Mouse (Mus musculus) liver, postnatal 0 days (tissue): Measurements from ENCODE around the gene Slco2b1. TPM values are rescaled to one million over a fixed set of nuclear protein-coding genes. Genes with fewer than 3 reads are reported as not detected.
A peak's percentile ranks its signal among the peaks of the same experiment; 100 is the strongest.

Experiments
- ATAC-seq: fragments of 200-750 bp; cut with Nextera tagmentation; 2 replicates; pipeline ENCODE4 v1.8.0; 2017; ENCODE audit warnings: mild to moderate bottlenecking, moderate library complexity
- DNase-seq: peaks from one replicate; pipeline ENCODE4 v3.0.0-alpha.2; 2016
- H3K27ac ChIP-seq: fragments of 300-500 bp; sonication (generic); 2 replicates; pipeline ENCODE4 v1.5.1; 2014; ENCODE audit warnings: antibody characterized with exemption, moderate library complexity, mild to moderate bottlenecking, low read depth
- H3K27me3 ChIP-seq: fragments of 300-500 bp; sonication (generic); 2 replicates; pipeline ENCODE4 v1.6.1; 2014; ENCODE audit warnings: low read length, control low read depth, mixed read lengths; ENCODE audit not compliant: insufficient read depth
- H3K36me3 ChIP-seq: fragments of 300-500 bp; sonication (generic); replicated peaks from 2 replicates; pipeline ENCODE4 v1.6.1; 2014; ENCODE audit warnings: mild to moderate bottlenecking, control low read depth, low read length, moderate library complexity, mixed read lengths; ENCODE audit not compliant: insufficient read depth
- H3K4me1 ChIP-seq: fragments of 300-500 bp; sonication (generic); 2 replicates; pipeline ENCODE4 v1.6.1; 2014; ENCODE audit warnings: antibody characterized with exemption, mild to moderate bottlenecking, control low read depth; ENCODE audit not compliant: insufficient read depth
- H3K4me2 ChIP-seq: fragments of 300-500 bp; sonication (generic); 2 replicates; pipeline ENCODE4 v1.6.1; 2014; ENCODE audit warnings: low read depth, mild to moderate bottlenecking, low read length, moderate library complexity, mixed read lengths
- H3K4me3 ChIP-seq: fragments of 300-500 bp; sonication (generic); 2 replicates; pipeline ENCODE4 v1.5.1; 2014; ENCODE audit warnings: low read depth, low read length
- H3K9ac ChIP-seq: fragments of 300-500 bp; sonication (generic); replicated peaks from 2 replicates; pipeline ENCODE4 v1.6.1; 2014; ENCODE audit warnings: mild to moderate bottlenecking, moderate library complexity
- H3K9me3 ChIP-seq: fragments of 300-500 bp; sonication (generic); 2 replicates; pipeline ENCODE4 v1.6.1; 2016; ENCODE audit warnings: mild to moderate bottlenecking, control low read depth, low read length, mixed read lengths
- CTCF ChIP-seq: sonication (generic); IDR thresholded peaks from 2 replicates; pipeline ENCODE4 v1.5.1; 2016; ENCODE audit warnings: antibody characterized with exemption, low read depth
- EP300 ChIP-seq: IDR thresholded peaks from 2 replicates; pipeline ENCODE4 v1.6.1; 2016; ENCODE audit warnings: antibody characterized with exemption, low read depth, mild to moderate bottlenecking
- WGBS: fragments of 180-500 bp; shearing (Covaris S2); extraction: QIAGEN DNeasy Blood & Tissue Kit; methylation state at CpG from one replicate; pipeline ENCODE4 v1.1.7; 2014; ENCODE audit not compliant: insufficient replicate concordance; 5-methylcytosine and 5-hydroxymethylcytosine counted together
- polyA plus RNA-seq: library from polyadenylated mRNA; unstranded; fragments of >200 nt; fragmentation: Nextera tagmentation; extraction: Ambion mirVana; gene quantifications from 2 replicates; pipeline ENCODE4 v1.2.1, GENCODE M21; 2015

Slco2b1 gene
- polyA plus RNA-seq, 1 experiment from 2014 or later, result 0.68 TPM

DNA sequence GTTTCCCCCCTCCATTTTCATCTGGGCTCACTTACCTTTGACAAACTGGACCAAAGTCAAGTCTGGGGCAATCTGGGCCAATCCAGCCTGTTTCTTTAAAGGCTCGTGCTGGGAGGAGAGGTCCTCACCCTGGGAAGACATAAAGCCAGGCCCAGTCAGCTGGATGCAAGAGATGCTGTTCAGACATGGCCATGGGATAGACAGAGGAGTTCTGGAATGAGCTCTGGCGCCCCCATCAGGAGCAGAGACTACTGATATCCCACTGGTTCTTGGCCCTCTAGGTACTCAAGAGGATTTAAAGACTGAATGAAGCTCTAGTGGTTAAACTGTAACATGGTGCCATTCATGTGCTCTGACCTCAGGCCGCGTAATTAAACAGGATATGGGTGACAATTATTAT, 40.2 kb downstream of the Slco2b1 start:
- DNase-seq, result no peak
- Histone ChIP-seq H3K27me3 (no peaks in the 10 kb centered on the region), H3K27ac (no peak overlapping the region), H3K9ac (no peak overlapping the region), H3K4me1 (no peaks in the 10 kb centered on the region), H3K4me3 (no peak overlapping the region), H3K4me2 (no peak overlapping the region), H3K36me3 (no peaks in the 10 kb centered on the region), H3K9me3 (no peaks in the 10 kb centered on the region)
- TF ChIP-seq CTCF (peak; percentile 20), EP300 (no peak)
- no peak for ATAC-seq
- WGBS, result 64% methylated on average over 4 of the region's 4 CpGs

GRCm38 (mm10) chr7:99668802-99669201, 42.3 kb downstream of the Slco2b1 start:
- H3K9me3 ChIP-seq, result no peaks in the 10 kb centered on the region
- no peak for DNase-seq
- H3K4me2 ChIP-seq, result no peak overlapping the region
- ATAC-seq, result no peak
- no peaks in the 10 kb centered on the region for H3K27me3 ChIP-seq
- 62% methylated on average over 4 of the region's 4 CpGs for WGBS
- H3K4me1 ChIP-seq, result no peaks in the 10 kb centered on the region
- no peak overlapping the region for H3K27ac ChIP-seq
- no peak overlapping the region for H3K4me3 ChIP-seq
- no peaks in the 10 kb centered on the region for H3K36me3 ChIP-seq
- TF ChIP-seq CTCF, result no peak
- no peak for TF ChIP-seq EP300
- no peak overlapping the region for H3K9ac ChIP-seq

- Histone ChIP-seq H3K27ac (no peak overlapping the region), H3K9me3 (no peaks in the 10 kb centered on the region), H3K9ac (no peak overlapping the region), H3K27me3 (no peaks in the 10 kb centered on the region), H3K4me1 (no peaks in the 10 kb centered on the region), H3K4me3 (no peak overlapping the region), H3K36me3 (no peaks in the 10 kb centered on the region), H3K4me2 (no peak overlapping the region)
- TF ChIP-seq CTCF (no peak), EP300 (no peak)
- DNase-seq (no peak), ATAC-seq (no peak)
- WGBS, result 91% methylated on average over 16 of the region's 16 CpGs
Observed at GRCm38 (mm10) chr7:99667096-99667495, 44.0 kb downstream of the Slco2b1 start.

DNA sequence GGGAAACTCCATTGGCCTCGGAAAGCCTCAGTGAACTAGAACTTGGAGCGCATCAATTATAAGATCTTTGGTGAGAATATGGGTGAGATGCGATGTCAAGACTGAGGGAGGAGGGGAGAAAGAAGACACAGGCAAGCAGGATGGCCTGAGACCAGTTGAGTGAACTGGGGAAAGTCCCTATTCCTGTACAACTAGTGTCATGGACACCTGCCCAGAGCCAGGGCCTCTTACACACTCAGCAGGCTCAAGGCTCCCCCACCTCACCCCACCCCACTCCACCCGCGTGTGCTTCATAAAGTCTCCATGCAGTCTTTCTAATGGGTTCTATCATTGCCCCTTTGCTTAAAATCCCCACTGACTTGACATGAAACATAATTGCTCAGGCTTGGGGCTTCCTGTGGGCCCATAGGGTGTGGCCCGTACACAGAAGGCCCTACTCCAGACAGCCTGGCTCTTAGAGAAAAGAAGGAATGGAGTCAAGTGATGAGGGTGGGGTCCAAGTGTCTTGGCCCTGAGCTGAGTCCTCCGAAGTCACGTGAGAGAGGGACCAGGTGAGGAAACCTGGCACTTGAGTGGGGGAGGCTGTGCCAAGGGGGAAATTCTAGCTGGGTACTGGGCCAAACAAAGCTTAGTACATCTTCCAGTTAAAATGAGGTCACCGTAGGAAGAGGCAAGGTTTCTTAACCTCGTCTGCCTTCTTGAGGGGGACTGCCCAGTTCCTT, 45.2 kb downstream of the Slco2b1 start:
- Histone ChIP-seq H3K4me2 (no peak overlapping the region), H3K4me1 (no peaks in the 10 kb centered on the region), H3K27me3 (no peaks in the 10 kb centered on the region), H3K4me3 (no peak overlapping the region), H3K36me3 (no peaks in the 10 kb centered on the region), H3K9ac (no peak overlapping the region), H3K9me3 (no peaks in the 10 kb centered on the region), H3K27ac (no peak overlapping the region)
- TF ChIP-seq CTCF, result no peak
- TF ChIP-seq EP300, result no peak
- ATAC-seq (no peak), DNase-seq (no peak)
- WGBS, result 80% methylated on average over 10 of the region's 10 CpGs

GRCm38 (mm10) chr7:99664571-99665485, 46.3 kb downstream of the Slco2b1 start:
- Histone ChIP-seq H3K27ac (no peak overlapping the region), H3K4me1 (no peaks in the 10 kb centered on the region), H3K4me2 (no peak overlapping the region), H3K4me3 (no peak overlapping the region), H3K9me3 (no peaks in the 10 kb centered on the region), H3K36me3 (no peaks in the 10 kb centered on the region), H3K9ac (no peak overlapping the region), H3K27me3 (no peaks in the 10 kb centered on the region)
- DNase-seq (no peak), ATAC-seq (no peak)
- TF ChIP-seq CTCF (no peak), EP300 (no peak)
- 61% methylated on average over 11 of the region's 11 CpGs for WGBS

DNA sequence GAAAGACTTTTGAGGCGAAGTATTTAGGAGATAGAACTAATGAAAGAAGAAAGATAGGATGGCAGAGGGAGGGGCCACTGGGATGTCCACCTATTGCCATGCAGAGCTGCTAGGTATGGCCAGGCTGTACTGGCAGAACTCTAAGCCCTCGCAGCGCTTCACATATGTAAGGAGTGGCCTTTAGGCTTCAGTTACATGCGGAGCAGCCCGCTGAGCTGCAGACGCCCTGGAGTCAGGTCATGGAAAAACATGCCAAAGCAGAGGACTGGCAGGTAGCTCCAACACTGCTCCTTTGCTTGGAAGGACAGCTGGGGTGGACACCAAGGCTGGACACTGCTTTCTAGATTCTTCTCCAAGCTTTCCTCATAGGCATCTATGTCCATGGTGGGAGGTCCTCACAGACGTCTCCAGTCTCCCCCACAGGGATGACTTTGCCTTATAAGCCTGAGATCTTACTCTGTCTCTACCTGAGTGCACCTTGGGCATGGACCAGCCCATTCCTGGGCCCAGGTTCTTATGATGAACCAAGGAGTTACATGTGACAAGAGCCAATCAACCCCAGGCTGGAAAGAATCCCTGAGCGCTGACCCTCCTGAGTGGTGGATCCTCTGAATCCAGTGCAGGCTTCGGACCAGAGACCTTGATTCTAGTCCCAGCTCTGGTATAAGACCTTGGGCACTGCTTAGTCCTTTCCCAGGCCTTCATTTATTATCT, 47.5 kb downstream of the Slco2b1 start:
- TF ChIP-seq EP300 (no peak), CTCF (no peak)
- Histone ChIP-seq H3K27ac (no peak overlapping the region), H3K4me2 (no peak overlapping the region), H3K36me3 (no peaks in the 10 kb centered on the region), H3K9me3 (no peaks in the 10 kb centered on the region), H3K4me3 (no peak overlapping the region), H3K4me1 (no peaks in the 10 kb centered on the region), H3K9ac (no peak overlapping the region), H3K27me3 (0 out of 2 replicates have a peak, but pooled peaks cover 5% of the 10 kb centered on the region)
- 79% methylated on average over 9 of the region's 9 CpGs for WGBS
- DNase-seq (no peak), ATAC-seq (no peak)
